Mouse (Mus musculus) forebrain, embryonic 13.5 days (tissue): ENCODE data around the gene Smad3. TPM values are rescaled to one million over a fixed set of nuclear protein-coding genes. Genes with fewer than 3 reads are reported as not detected.

ENCODE experiments used
- ATAC-seq: fragments of 200-750 bp; cut with Nextera tagmentation; 2 replicates; pipeline ENCODE4 v1.8.0; 2017
- H3K27ac ChIP-seq: fragments of 300-500 bp; sonication (generic); 2 replicates; pipeline ENCODE4 v1.5.1; 2015; ENCODE audit warnings: inconsistent platforms, mild to moderate bottlenecking, moderate library complexity
- H3K27me3 ChIP-seq: fragments of 300-500 bp; sonication (generic); 2 replicates; pipeline ENCODE4 v1.6.1; 2015; ENCODE audit warnings: mild to moderate bottlenecking, inconsistent platforms
- H3K36me3 ChIP-seq: fragments of 300-500 bp; sonication (generic); 2 replicates; pipeline ENCODE4 v1.6.1; 2015; ENCODE audit warnings: mild to moderate bottlenecking, inconsistent platforms; ENCODE audit not compliant: poor library complexity, severe bottlenecking
- H3K4me1 ChIP-seq: fragments of 300-500 bp; sonication (generic); 2 replicates; pipeline ENCODE4 v1.6.1; 2015; ENCODE audit warnings: inconsistent platforms
- H3K4me2 ChIP-seq: fragments of 300-500 bp; sonication (generic); 2 replicates; pipeline ENCODE4 v1.6.1; 2015; ENCODE audit warnings: inconsistent platforms, mild to moderate bottlenecking, moderate library complexity
- H3K4me3 ChIP-seq: fragments of 300-500 bp; sonication (generic); 2 replicates; pipeline ENCODE4 v1.5.1; 2015; ENCODE audit warnings: mild to moderate bottlenecking, inconsistent platforms
- H3K9ac ChIP-seq: fragments of 300-500 bp; sonication (generic); 2 replicates; pipeline ENCODE4 v1.6.1; 2015; ENCODE audit warnings: mild to moderate bottlenecking, inconsistent platforms
- H3K9me3 ChIP-seq: fragments of 300-500 bp; sonication (generic); replicated peaks from 2 replicates; pipeline ENCODE4 v1.6.1; 2016; ENCODE audit warnings: inconsistent platforms
- WGBS: fragments of 180-500 bp; shearing (Covaris S2); methylation state at CpG from one replicate; pipeline ENCODE4 v1.1.7; 2015; 5-methylcytosine and 5-hydroxymethylcytosine counted together
- polyA plus RNA-seq: library from polyadenylated mRNA; unstranded; fragments of >200 nt; fragmentation: Nextera tagmentation; extraction: Ambion mirVana; gene quantifications from 2 replicates; pipeline ENCODE4 v1.2.1, GENCODE M21; 2015

Smad3 gene
- polyA plus RNA-seq, 1 experiment from 2014 or later: 9.9 TPM

GRCm38 (mm10) chr9:63787086-63787485 lies 29.3 kb upstream of the Smad3 start:
- Histone ChIP-seq H3K4me2 (no peak overlapping the region), H3K9me3 (no peaks in the 10 kb centered on the region), H3K36me3 (no peaks in the 10 kb centered on the region), H3K4me1 (peaks cover 23% of the 10 kb centered on the region), H3K4me3 (no peak overlapping the region), H3K27me3 (peaks cover 3% of the 10 kb centered on the region; the same call in 1 of the 2 replicates), H3K9ac (no peak overlapping the region), H3K27ac (no peak overlapping the region)
- WGBS: 8% methylated on average over 2 of the region's 2 CpGs
- no peak for ATAC-seq

- no peak overlapping the region for H3K4me3 ChIP-seq
- H3K9ac ChIP-seq: no peak overlapping the region
- H3K27me3 ChIP-seq: peaks cover 3% of the 10 kb centered on the region; the same call in 1 of the 2 replicates
- no peaks in the 10 kb centered on the region for H3K9me3 ChIP-seq
- peaks cover 23% of the 10 kb centered on the region for H3K4me1 ChIP-seq
- ATAC-seq: no peak
- no peak overlapping the region for H3K27ac ChIP-seq
- 13% methylated on average over 5 of the region's 5 CpGs for WGBS
- H3K4me2 ChIP-seq: no peak overlapping the region
- H3K36me3 ChIP-seq: no peaks in the 10 kb centered on the region
Observed at GRCm38 (mm10) chr9:63786026-63786670, 28.4 kb upstream of the Smad3 start.

GRCm38 (mm10) chr9:63785492-63785891 lies 27.7 kb upstream of the Smad3 start:
- H3K4me3 ChIP-seq: no peak overlapping the region
- H3K9me3 ChIP-seq: no peaks in the 10 kb centered on the region
- no peak overlapping the region for H3K27ac ChIP-seq
- peaks cover 23% of the 10 kb centered on the region for H3K4me1 ChIP-seq
- H3K36me3 ChIP-seq: no peaks in the 10 kb centered on the region
- no peak overlapping the region for H3K9ac ChIP-seq
- H3K4me2 ChIP-seq: no peak overlapping the region
- 73% methylated on average over 5 of the region's 5 CpGs for WGBS
- H3K27me3 ChIP-seq: peaks cover 3% of the 10 kb centered on the region; the same call in 1 of the 2 replicates
- no peak for ATAC-seq

GRCm38 (mm10) chr9:63784597-63784996 lies 26.8 kb upstream of the Smad3 start:
- Histone ChIP-seq H3K27ac (no peak overlapping the region), H3K4me3 (no peak overlapping the region), H3K4me1 (peaks cover 28% of the 10 kb centered on the region), H3K9me3 (no peaks in the 10 kb centered on the region), H3K36me3 (no peaks in the 10 kb centered on the region), H3K9ac (no peak overlapping the region), H3K4me2 (no peak overlapping the region), H3K27me3 (peaks cover 3% of the 10 kb centered on the region; the same call in 1 of the 2 replicates)
- WGBS: 96% methylated on average over 3 of the region's 3 CpGs
- ATAC-seq: no peak

- Histone ChIP-seq H3K9ac (no peak overlapping the region), H3K4me3 (no peak overlapping the region), H3K4me1 (peaks cover 25% of the 10 kb centered on the region), H3K27ac (no peak overlapping the region), H3K4me2 (no peak overlapping the region), H3K9me3 (no peaks in the 10 kb centered on the region), H3K27me3 (no peaks in the 10 kb centered on the region), H3K36me3 (no peaks in the 10 kb centered on the region)
- no peak for ATAC-seq
- 46% methylated on average over 4 of the region's 4 CpGs for WGBS
Observed at GRCm38 (mm10) chr9:63782744-63783143, 24.9 kb upstream of the Smad3 start.

GRCm38 (mm10) chr9:63781714-63782464 lies 24.1 kb upstream of the Smad3 start:
- 80% methylated on average over 7 of the region's 7 CpGs for WGBS
- Histone ChIP-seq H3K27me3 (no peaks in the 10 kb centered on the region), H3K27ac (no peak overlapping the region), H3K4me2 (no peak overlapping the region), H3K4me3 (no peak overlapping the region), H3K36me3 (no peaks in the 10 kb centered on the region), H3K9ac (no peak overlapping the region), H3K9me3 (no peaks in the 10 kb centered on the region), H3K4me1 (peaks cover 25% of the 10 kb centered on the region)
- no peak for ATAC-seq

- no peaks in the 10 kb centered on the region for H3K27me3 ChIP-seq
- H3K27ac ChIP-seq: 0 out of 2 replicates have a peak overlapping the region, but pooled peaks have one; percentile 1
- no peaks in the 10 kb centered on the region for H3K36me3 ChIP-seq
- H3K9ac ChIP-seq: no peak overlapping the region
- WGBS: 60% methylated on average over 17 of the region's 17 CpGs
- no peak overlapping the region for H3K4me2 ChIP-seq
- no peak for ATAC-seq
- peaks cover 14% of the 10 kb centered on the region for H3K4me1 ChIP-seq
- no peak overlapping the region for H3K4me3 ChIP-seq
- H3K9me3 ChIP-seq: no peaks in the 10 kb centered on the region
Observed at GRCm38 (mm10) chr9:63779950-63780887, 22.4 kb upstream of the Smad3 start.

GRCm38 (mm10) chr9:63776735-63777134 lies 18.9 kb upstream of the Smad3 start:
- Histone ChIP-seq H3K4me3 (no peak overlapping the region), H3K9ac (no peak overlapping the region), H3K27me3 (no peaks in the 10 kb centered on the region), H3K4me1 (peaks cover 6% of the 10 kb centered on the region), H3K4me2 (no peak overlapping the region), H3K9me3 (no peaks in the 10 kb centered on the region), H3K27ac (no peak overlapping the region), H3K36me3 (no peaks in the 10 kb centered on the region)
- no peak for ATAC-seq
- 86% methylated on average over 3 of the region's 3 CpGs for WGBS

- H3K27me3 ChIP-seq: no peaks in the 10 kb centered on the region
- H3K9me3 ChIP-seq: no peaks in the 10 kb centered on the region
- no peak overlapping the region for H3K4me3 ChIP-seq
- no peak overlapping the region for H3K4me2 ChIP-seq
- no peak overlapping the region for H3K27ac ChIP-seq
- H3K9ac ChIP-seq: no peak overlapping the region
- WGBS: 94% methylated on average over 6 of the region's 6 CpGs
- no peaks in the 10 kb centered on the region for H3K36me3 ChIP-seq
- ATAC-seq: no peak
- H3K4me1 ChIP-seq: peaks cover 2% of the 10 kb centered on the region
Observed at GRCm38 (mm10) chr9:63774854-63775483, 17.2 kb upstream of the Smad3 start.

- Histone ChIP-seq H3K27ac (no peak overlapping the region), H3K9ac (no peak overlapping the region), H3K27me3 (no peaks in the 10 kb centered on the region), H3K9me3 (peaks cover 4% of the 10 kb centered on the region; the same call in 1 of the 2 replicates), H3K4me1 (no peaks in the 10 kb centered on the region), H3K4me2 (no peak overlapping the region), H3K36me3 (no peaks in the 10 kb centered on the region), H3K4me3 (no peak overlapping the region)
- ATAC-seq: no peak
- 65% methylated on average over 10 of the region's 10 CpGs for WGBS
Observed at GRCm38 (mm10) chr9:63772452-63772851, 14.7 kb upstream of the Smad3 start.

GRCm38 (mm10) chr9:63771676-63772075 lies 13.9 kb upstream of the Smad3 start:
- WGBS: 58% methylated on average over 5 of the region's 5 CpGs
- Histone ChIP-seq H3K4me2 (no peak overlapping the region), H3K27me3 (no peaks in the 10 kb centered on the region), H3K4me1 (no peaks in the 10 kb centered on the region), H3K9ac (no peak overlapping the region), H3K36me3 (no peaks in the 10 kb centered on the region), H3K9me3 (peaks cover 4% of the 10 kb centered on the region; the same call in 1 of the 2 replicates), H3K27ac (no peak overlapping the region), H3K4me3 (no peak overlapping the region)
- no peak for ATAC-seq
